Mouse (Mus musculus) C2C12 (cell line): ENCODE results near the gene Wdfy3. TPM values are rescaled to one million over a fixed set of nuclear protein-coding genes. Genes with fewer than 3 reads are reported as not detected.

Experiments
- H3K27me3 ChIP-seq: one replicate; pipeline ENCODE4 v1.6.1; 2011; ENCODE audit not compliant: control insufficient read depth, insufficient read depth, insufficient read length
- H3K36me3 ChIP-seq: one replicate; pipeline ENCODE4 v1.6.1; 2011; ENCODE audit not compliant: control insufficient read depth, insufficient read depth
- H3K4me3 ChIP-seq: one replicate; pipeline ENCODE4 v1.5.1; 2011; ENCODE audit warnings: mild to moderate bottlenecking, control low read depth; ENCODE audit not compliant: poor library complexity, insufficient read depth, severe bottlenecking
- H3K79me2 ChIP-seq: one replicate; pipeline ENCODE4 v1.6.1; 2011; ENCODE audit not compliant: control insufficient read depth, insufficient read depth
- H3K79me3 ChIP-seq: one replicate; pipeline ENCODE4 v1.6.1; 2011; ENCODE audit warnings: low read depth, control low read depth
- H3ac ChIP-seq: one replicate; pipeline ENCODE3; 2011; ENCODE audit warnings: low read depth; ENCODE audit not compliant: control insufficient read depth, insufficient read length
- CEBPB ChIP-seq: IDR thresholded peaks from one replicate; pipeline ENCODE4 v1.6.1; 2011; ENCODE audit warnings: low read depth, mild to moderate bottlenecking, control low read depth, moderate library complexity
- CTCF ChIP-seq: IDR thresholded peaks from one replicate; pipeline ENCODE4 v1.5.1; 2011; ENCODE audit not compliant: control insufficient read depth, insufficient read depth, insufficient read length
- FOSL1 ChIP-seq: IDR thresholded peaks from one replicate; pipeline ENCODE4 v1.8.0; 2011; ENCODE audit warnings: mild to moderate bottlenecking, low read length; ENCODE audit not compliant: poor library complexity, insufficient read depth, severe bottlenecking
- MAX ChIP-seq: IDR thresholded peaks from one replicate; pipeline ENCODE4 v1.6.1; 2011; ENCODE audit warnings: mild to moderate bottlenecking, control low read depth
- MYOD1 ChIP-seq: IDR thresholded peaks from one replicate; pipeline ENCODE4 v1.6.1; 2011; ENCODE audit warnings: low read depth; ENCODE audit not compliant: control insufficient read depth, insufficient read length
- MYOG ChIP-seq: IDR thresholded peaks from one replicate; pipeline ENCODE4 v1.6.1; 2011; ENCODE audit not compliant: control insufficient read depth, insufficient read length; ENCODE audit errors: extremely low read depth
- USF1 ChIP-seq: IDR thresholded peaks from one replicate; pipeline ENCODE4 v1.6.1; 2011; ENCODE audit warnings: low read depth, mild to moderate bottlenecking, control low read depth, moderate library complexity
- polyA plus RNA-seq: library from polyadenylated mRNA; unstranded; fragments of >200 nt; fragmentation: generic; extraction: Trizol; gene quantifications from one replicate; pipeline ENCODE4 v1.2.1, GENCODE M21; 2012; ENCODE audit warnings: missing spikeins

Gene Wdfy3
- polyA plus RNA-seq, 1 experiment, result 10.7 TPM

- Histone ChIP-seq H3ac (no peak overlapping the region), H3K4me3 (no peak overlapping the region), H3K36me3 (no peaks in the 10 kb centered on the region), H3K79me3 (peaks cover 74% of the 10 kb centered on the region), H3K79me2 (peaks cover 97% of the 10 kb centered on the region), H3K27me3 (no peaks in the 10 kb centered on the region)
- TF ChIP-seq MYOG (no peak), CEBPB (no peak), FOSL1 (no peak), MAX (no peak), CTCF (no peak), MYOD1 (no peak), USF1 (no peak)
Observed at GRCm38 (mm10) chr5:102052906-102053305, 16.8 kb downstream of the Wdfy3 start.

GRCm38 (mm10) chr5:102052465-102052864, 17.3 kb downstream of the Wdfy3 start:
- no peak for TF ChIP-seq MYOG
- TF ChIP-seq MAX, result no peak
- no peak for TF ChIP-seq FOSL1
- TF ChIP-seq CTCF, result no peak
- TF ChIP-seq USF1, result no peak
- no peak for TF ChIP-seq CEBPB
- TF ChIP-seq MYOD1, result no peak
- H3K79me3 ChIP-seq, result peaks cover 70% of the 10 kb centered on the region
- no peaks in the 10 kb centered on the region for H3K36me3 ChIP-seq
- H3K4me3 ChIP-seq, result no peak overlapping the region
- peaks cover 97% of the 10 kb centered on the region for H3K79me2 ChIP-seq
- H3ac ChIP-seq, result no peak overlapping the region
- no peaks in the 10 kb centered on the region for H3K27me3 ChIP-seq

GRCm38 (mm10) chr5:102050677-102051076, 19.0 kb downstream of the Wdfy3 start:
- H3K79me3 ChIP-seq, result peaks cover 67% of the 10 kb centered on the region
- H3K79me2 ChIP-seq, result peaks cover 97% of the 10 kb centered on the region
- H3K4me3 ChIP-seq, result no peak overlapping the region
- no peak for TF ChIP-seq USF1
- no peak for TF ChIP-seq CTCF
- no peak for TF ChIP-seq MYOD1
- TF ChIP-seq CEBPB, result no peak
- TF ChIP-seq MAX, result no peak
- no peak for TF ChIP-seq FOSL1
- no peak for TF ChIP-seq MYOG
- no peak overlapping the region for H3ac ChIP-seq
- no peaks in the 10 kb centered on the region for H3K27me3 ChIP-seq
- no peaks in the 10 kb centered on the region for H3K36me3 ChIP-seq

- peaks cover 3% of the 10 kb centered on the region for H3K36me3 ChIP-seq
- no peak overlapping the region for H3K4me3 ChIP-seq
- TF ChIP-seq CTCF (no peak), FOSL1 (no peak), USF1 (no peak), MYOG (no peak), CEBPB (no peak)
- no peaks in the 10 kb centered on the region for H3K27me3 ChIP-seq
- H3K79me2 ChIP-seq, result peaks cover 93% of the 10 kb centered on the region
- H3K79me3 ChIP-seq, result peaks cover 55% of the 10 kb centered on the region
- no peak overlapping the region for H3ac ChIP-seq
Observed at GRCm38 (mm10) chr5:102048416-102048815, 21.3 kb downstream of the Wdfy3 start.

GRCm38 (mm10) chr5:102046617-102047116, 23.1 kb downstream of the Wdfy3 start:
- peaks cover 90% of the 10 kb centered on the region for H3K79me2 ChIP-seq
- H3K79me3 ChIP-seq, result peaks cover 43% of the 10 kb centered on the region
- peaks cover 5% of the 10 kb centered on the region for H3K36me3 ChIP-seq
- no peaks in the 10 kb centered on the region for H3K27me3 ChIP-seq
- TF ChIP-seq MAX (no peak), FOSL1 (no peak), MYOD1 (no peak), CEBPB (no peak), CTCF (no peak), MYOG (no peak), USF1 (no peak)
- no peak overlapping the region for H3K4me3 ChIP-seq
- H3ac ChIP-seq, result no peak overlapping the region

- TF ChIP-seq FOSL1 (no peak), MYOD1 (no peak), MAX (no peak), CTCF (no peak), CEBPB (no peak), USF1 (no peak), MYOG (no peak)
- Histone ChIP-seq H3ac (no peak overlapping the region), H3K79me3 (peaks cover 41% of the 10 kb centered on the region), H3K27me3 (no peaks in the 10 kb centered on the region), H3K36me3 (peaks cover 12% of the 10 kb centered on the region), H3K4me3 (no peak overlapping the region), H3K79me2 (peaks cover 84% of the 10 kb centered on the region)
Observed at GRCm38 (mm10) chr5:102045636-102046616, 23.8 kb downstream of the Wdfy3 start.
